Mouse (Mus musculus): ENCODE results near the gene Pgp.
"Not testable (repeated sequence)": the region's sequence is repeated elsewhere in the genome, so short reads cannot be mapped to it uniquely, and the experiment has no call there.

The Pgp gene

GRCm38 (mm10) chr17:24469910-24470602, at the start of gene Pgp, which contains the start of gene E4f1:
Pgp (plus strand) TSS chr17:24470392.
E4f1 (minus strand) TSS chr17:24470313.
- DNase-seq (ENCODE audit: extremely low read depth, low read depth): peak; percentile 94

GRCm38 (mm10) chr17:24423114-24423513, 47.1 kb upstream of the Pgp start:
- no peak for DNase-seq (ENCODE audit: extremely low read depth, low read depth)

- no peak for DNase-seq (ENCODE audit: extremely low read depth, low read depth)
These were observed 45.7 kb upstream of the Pgp start for GRCm38 (mm10) chr17:24424489-24424888.

GRCm38 (mm10) chr17:24425326-24425725, 44.9 kb upstream of the Pgp start:
- DNase-seq (ENCODE audit: extremely low read depth, low read depth): not testable (repeated sequence)

GRCm38 (mm10) chr17:24425905-24426304, 44.3 kb upstream of the Pgp start:
- DNase-seq (ENCODE audit: extremely low read depth, low read depth): no peak

- DNase-seq (ENCODE audit: extremely low read depth, low read depth): peak; percentile 70
These were observed 43.6 kb upstream of the Pgp start, which contains the start of gene Eci1 for GRCm38 (mm10) chr17:24426471-24427169. Eci1 (plus strand) TSS chr17:24426641.

- no peak for DNase-seq (ENCODE audit: extremely low read depth, low read depth)
These were observed 43.0 kb upstream of the Pgp start for GRCm38 (mm10) chr17:24427170-24427557.

GRCm38 (mm10) chr17:24429201-24429983, 40.8 kb upstream of the Pgp start:
- DNase-seq (ENCODE audit: extremely low read depth, low read depth): no peak

GRCm38 (mm10) chr17:24437016-24437415, 33.2 kb upstream of the Pgp start:
- DNase-seq (ENCODE audit: extremely low read depth, low read depth): no peak

GRCm38 (mm10) chr17:24440377-24440776, 29.8 kb upstream of the Pgp start:
- DNase-seq (ENCODE audit: extremely low read depth, low read depth): no peak

GRCm38 (mm10) chr17:24441148-24441547, 29.0 kb upstream of the Pgp start:
- DNase-seq (ENCODE audit: extremely low read depth, low read depth): no peak

- no peak for DNase-seq (ENCODE audit: extremely low read depth, low read depth)
These were observed 28.1 kb upstream of the Pgp start for GRCm38 (mm10) chr17:24442107-24442506.

GRCm38 (mm10) chr17:24442632-24443155, 27.5 kb upstream of the Pgp start, which contains the start of gene Dnase1l2:
Dnase1l2 (minus strand) TSS chr17:24443105.
- DNase-seq (ENCODE audit: extremely low read depth, low read depth): no peak

GRCm38 (mm10) chr17:24443409-24443808, 26.8 kb upstream of the Pgp start:
- DNase-seq (ENCODE audit: extremely low read depth, low read depth): no peak

- no peak for DNase-seq (ENCODE audit: extremely low read depth, low read depth)
These were observed 23.6 kb upstream of the Pgp start for GRCm38 (mm10) chr17:24446590-24446989.

GRCm38 (mm10) chr17:24449507-24449906, 20.7 kb upstream of the Pgp start:
- no peak for DNase-seq (ENCODE audit: extremely low read depth, low read depth)

GRCm38 (mm10) chr17:24451220-24451619, 19.0 kb upstream of the Pgp start:
- no peak for DNase-seq (ENCODE audit: extremely low read depth, low read depth)

- DNase-seq (ENCODE audit: extremely low read depth, low read depth): no peak
These were observed 16.8 kb upstream of the Pgp start for GRCm38 (mm10) chr17:24453372-24453771.

GRCm38 (mm10) chr17:24454218-24454755, 15.9 kb upstream of the Pgp start:
- DNase-seq (ENCODE audit: extremely low read depth, low read depth): no peak

GRCm38 (mm10) chr17:24454756-24455522, 15.3 kb upstream of the Pgp start:
- DNase-seq (ENCODE audit: extremely low read depth, low read depth): peak; percentile 97

Data from MEL-GATA-1-ER (cell line).